Mouse (Mus musculus) gastrocnemius, adult 18-20 months (tissue): ENCODE data around the gene Efna2. TPM values are rescaled to one million over a fixed set of nuclear protein-coding genes. Genes with fewer than 3 reads are reported as not detected.
A peak's percentile ranks its signal among the peaks of the same experiment; 100 is the strongest.

Source experiments
- DNase-seq: peaks from one replicate; pipeline ENCODE4 v3.0.0; 2021; ENCODE audit warnings: low spot score
- total RNA-seq, 2 experiments: library from RNA; stranded (reverse); gene quantifications; 2 replicates each; pipeline ENCODE4 v1.2.3; 2021

The Efna2 gene
- total RNA-seq, 2 experiments from 2014 or later, result 0.24 to 0.48 TPM

- DNase-seq, result peak; percentile 99
Observed at GRCm38 (mm10) chr10:80167460-80168037, 11.7 kb upstream of the Efna2 start.

- peak; percentile 94 for DNase-seq
Observed at GRCm38 (mm10) chr10:80168038-80168661, 11.1 kb upstream of the Efna2 start.

- DNase-seq, result no peak
Observed at GRCm38 (mm10) chr10:80169070-80169469, 10.2 kb upstream of the Efna2 start.

DNA sequence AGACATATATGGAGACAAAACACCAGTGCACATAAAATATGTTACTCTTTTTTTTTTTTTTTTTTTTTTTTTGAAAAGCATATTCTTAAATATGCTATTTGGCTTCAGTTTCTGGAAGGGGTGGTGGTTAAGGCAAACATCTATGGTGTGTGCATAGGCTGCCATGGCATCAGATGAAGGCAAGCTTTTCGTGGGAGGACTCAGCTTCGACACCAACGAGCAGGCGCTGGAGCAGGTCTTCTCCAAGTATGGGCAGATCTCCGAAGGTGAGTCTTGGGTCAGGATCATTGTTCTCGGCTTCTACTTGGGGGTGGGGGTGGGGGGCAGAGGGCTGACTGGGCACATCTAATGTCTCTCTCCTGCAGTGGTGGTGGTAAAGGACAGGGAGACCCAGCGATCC, 9.6 kb upstream of the Efna2 start:
- DNase-seq, result no peak

DNA sequence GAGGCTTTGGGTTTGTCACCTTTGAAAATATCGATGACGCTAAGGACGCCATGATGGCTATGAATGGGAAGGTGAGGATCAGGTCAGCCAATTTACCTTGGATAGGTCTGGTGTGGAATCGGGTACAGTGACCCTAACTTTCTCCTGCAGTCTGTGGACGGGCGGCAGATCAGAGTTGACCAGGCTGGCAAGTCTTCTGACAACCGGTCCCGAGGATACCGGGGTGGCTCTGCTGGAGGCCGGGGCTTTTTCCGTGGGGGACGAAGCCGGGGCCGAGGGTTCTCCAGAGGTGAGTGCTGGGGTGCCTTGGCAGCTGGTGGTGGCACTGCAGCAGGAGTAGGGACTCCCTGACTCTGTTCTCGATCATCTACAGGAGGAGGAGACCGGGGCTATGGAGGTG, 9.2 kb upstream of the Efna2 start:
- no peak for DNase-seq

DNA sequence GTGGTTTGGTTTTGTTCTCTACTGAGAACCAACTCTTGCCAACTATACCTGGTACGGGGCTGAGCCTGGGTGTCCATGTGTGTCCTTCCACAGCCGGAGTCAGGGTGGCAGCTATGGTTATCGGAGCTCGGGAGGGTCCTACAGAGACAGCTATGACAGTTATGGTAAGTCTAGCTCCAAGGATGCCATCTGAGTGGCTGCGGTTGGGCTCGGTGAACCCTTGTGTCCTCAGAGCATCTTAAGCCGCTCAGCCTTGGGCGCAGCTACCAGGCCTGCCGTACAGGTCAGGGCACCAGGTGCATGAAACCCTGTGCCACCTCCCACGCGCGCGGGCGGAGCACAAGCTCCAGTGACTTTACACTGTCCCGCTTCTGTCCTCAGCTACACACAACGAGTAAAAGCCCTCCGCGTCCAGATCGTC, 8.7 kb upstream of the Efna2 start:
- no peak for DNase-seq

DNA sequence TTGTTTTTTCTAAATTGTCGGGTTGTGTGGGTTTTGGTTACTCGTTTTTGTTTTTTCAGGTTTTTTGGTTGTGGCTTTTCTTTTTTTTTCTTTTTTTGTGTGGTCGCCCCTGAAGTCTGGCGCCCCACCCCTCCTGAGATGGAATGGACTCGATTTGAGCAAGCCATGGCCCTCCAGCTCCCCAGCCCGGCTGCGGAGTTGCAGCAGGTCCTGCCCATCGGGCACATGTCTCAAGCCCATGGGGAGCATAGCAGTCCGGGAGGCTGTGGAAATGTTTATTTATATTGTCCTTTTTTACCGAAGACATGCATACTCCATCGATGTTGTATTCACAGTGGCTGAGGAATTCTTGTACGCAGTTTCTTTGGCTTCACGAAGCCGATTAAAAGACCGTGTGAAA, 8.0 kb upstream of the Efna2 start:
- no peak for DNase-seq

DNA sequence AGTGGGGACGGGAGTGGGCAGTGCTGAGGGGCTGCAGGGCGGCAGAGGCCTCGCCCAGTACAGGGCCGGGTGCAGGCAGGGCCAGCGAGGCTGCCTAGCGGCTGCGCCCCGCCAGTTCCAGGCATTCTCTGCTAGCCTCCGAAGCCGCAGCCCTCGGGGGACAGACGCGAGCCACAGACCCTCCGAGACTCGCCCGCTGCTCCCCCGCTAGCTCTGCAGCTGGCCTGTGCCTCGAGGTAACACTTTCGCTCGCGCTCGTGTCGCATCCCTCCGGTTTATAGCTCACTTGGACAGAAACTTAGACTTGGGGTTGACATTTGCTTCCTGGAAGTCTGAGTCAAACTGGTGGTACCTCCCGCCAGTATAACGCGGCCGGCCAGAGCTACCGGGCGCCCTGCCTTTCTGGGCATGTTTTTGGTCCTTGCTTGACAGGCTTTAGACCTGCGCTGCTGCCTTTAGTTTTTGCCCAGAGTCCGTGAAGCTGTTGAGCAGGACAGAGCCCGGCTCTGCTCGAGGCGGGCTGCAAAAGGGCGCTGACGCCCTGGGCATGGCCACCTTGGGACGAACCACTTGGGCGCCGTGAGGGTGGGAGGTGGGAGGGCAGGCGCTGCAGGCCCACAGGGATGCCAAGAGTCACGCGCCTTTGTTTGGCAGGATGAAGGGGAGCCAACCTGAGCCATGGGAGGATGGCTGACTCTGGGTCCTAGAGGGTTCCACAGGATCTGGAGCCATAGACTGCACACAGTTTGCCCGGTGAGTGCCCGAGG, 7.3 kb upstream of the Efna2 start:
- DNase-seq, result peak; percentile 9

DNA sequence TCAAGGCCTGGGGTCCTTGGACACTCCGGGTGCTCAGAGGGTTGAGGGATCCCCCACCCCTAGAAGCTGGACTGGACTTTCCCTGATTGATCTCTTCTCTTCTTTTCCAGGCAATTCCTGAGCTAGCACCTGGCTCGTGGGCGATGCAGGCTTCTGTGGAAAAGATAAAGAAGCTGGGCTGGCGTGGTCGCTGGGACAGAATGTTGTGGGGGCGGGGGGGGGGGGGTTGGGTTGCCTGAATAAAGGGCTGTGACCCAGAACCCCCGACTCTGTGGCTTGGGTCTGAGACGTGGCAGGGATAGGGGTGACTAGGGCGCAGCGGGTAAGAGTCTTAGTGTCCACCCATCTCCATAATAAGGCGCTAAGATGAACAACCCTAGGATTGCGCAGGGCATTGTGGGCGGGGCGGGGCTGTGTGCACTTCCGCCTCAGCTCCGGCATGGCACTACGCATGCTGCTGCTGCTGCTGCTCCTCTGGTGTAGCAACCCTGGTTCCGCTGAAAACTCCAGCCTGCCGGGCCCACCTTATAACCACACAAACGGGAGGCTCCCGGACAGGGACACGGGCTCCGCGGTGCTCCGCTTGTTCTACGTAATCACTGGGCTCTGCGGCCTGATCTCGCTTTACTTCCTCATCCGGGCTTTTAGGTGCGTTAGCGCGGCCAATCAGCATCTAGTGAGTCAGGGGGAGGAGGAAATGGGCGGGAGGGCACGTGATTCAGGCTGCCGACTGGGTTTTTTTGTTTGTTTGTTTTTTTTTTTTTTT, 6.6 kb upstream of the Efna2 start, which contains the start of gene 1600002K03Rik:
Gene 1600002K03Rik, plus strand, starts transcription at position 418 of the 766 bp plus-strand sequence.
- peak; percentile 90 for DNase-seq

DNA sequence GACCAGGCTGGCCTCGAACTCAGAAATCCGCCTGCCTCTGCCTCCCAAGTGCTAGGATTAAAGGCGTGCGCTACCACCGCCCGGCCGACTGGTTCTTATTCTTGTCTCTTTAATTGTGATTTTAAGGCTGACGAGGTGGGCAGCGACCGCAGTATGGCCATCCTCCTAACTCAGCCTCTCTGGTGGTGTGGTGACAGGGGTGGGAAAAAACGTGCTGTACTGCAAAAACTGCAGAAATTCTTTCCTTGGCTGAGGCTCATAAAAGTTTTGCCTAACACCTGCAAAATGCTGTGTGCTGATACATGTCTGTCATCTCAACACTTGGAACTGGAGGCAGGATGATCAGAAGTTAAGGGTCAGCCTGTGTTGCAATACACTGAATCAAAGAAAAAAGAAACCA, 5.9 kb upstream of the Efna2 start:
- peak; percentile 15 for DNase-seq

DNA sequence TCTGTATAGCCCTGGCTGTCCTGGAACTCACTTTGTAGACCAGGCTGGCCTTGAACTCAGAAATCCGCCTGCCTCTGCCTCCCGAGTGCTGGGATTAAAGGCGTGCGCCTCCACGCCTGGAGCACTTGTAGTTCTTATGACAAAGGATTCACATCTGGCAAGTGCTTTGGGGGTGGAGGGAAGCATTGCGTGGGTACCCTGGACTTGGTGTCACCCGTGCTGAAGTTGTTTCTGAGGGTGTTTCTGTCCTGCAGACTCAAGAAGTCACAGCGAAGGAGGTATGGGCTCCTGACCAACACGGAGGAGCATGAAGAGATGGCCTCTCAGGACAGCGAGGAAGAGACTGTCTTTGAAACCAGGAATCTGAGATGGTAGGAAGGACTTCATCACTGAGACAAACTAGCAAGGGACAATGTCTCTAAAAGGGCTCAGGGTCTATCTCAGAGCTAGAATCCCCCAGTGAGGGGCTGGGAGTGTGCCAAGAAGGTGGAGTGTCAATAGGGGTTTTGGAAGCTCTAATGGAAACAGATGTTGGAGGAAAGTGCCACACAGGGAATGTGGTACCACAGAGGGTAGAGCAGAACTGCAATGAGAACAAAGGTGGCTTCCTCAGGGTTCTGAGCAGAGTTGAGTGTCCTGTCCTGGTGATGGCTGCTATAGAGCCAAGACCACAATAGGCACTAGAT, 5.2 kb upstream of the Efna2 start:
- DNase-seq, result peak; percentile 9

- peak; percentile 30 for DNase-seq
Observed at GRCm38 (mm10) chr10:80174705-80175104, 4.6 kb upstream of the Efna2 start.

GRCm38 (mm10) chr10:80175536-80176269, 3.6 kb upstream of the Efna2 start:
- DNase-seq, result peak; percentile 32

DNA sequence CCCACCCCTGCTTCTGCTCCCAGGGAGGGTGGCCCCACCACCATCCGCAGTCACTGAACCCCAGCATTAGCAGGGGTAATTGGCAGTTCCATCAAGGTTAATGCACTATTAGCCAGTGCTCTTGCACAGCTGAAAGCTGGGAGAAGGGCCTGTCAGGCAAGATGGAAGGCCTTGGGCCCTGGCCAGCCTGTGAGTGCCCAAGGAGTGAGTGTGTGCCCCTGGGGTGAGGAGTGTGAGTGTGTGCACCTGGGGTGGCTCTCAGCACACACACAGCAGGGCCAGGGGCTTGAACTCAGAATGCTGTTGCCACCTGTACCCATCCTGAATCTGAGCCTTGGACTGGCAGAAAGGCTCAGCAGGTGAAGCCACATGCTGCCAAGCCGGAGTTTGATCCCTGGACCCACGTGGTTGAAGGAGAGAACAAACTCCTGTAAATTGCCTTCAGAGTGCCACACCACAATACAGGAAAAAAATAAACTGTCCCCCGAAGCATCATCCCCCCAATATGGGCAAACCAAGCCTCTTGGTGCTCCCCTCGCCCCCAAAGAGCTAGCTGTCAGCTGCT, 2.9 kb upstream of the Efna2 start:
- DNase-seq, result no peak

GRCm38 (mm10) chr10:80177441-80178279, 1.6 kb upstream of the Efna2 start:
- no peak for DNase-seq

- DNase-seq, result no peak
Observed at GRCm38 (mm10) chr10:80180288-80180687, 1.0 kb downstream of the Efna2 start.

GRCm38 (mm10) chr10:80180823-80181222, 1.5 kb downstream of the Efna2 start:
- no peak for DNase-seq

DNA sequence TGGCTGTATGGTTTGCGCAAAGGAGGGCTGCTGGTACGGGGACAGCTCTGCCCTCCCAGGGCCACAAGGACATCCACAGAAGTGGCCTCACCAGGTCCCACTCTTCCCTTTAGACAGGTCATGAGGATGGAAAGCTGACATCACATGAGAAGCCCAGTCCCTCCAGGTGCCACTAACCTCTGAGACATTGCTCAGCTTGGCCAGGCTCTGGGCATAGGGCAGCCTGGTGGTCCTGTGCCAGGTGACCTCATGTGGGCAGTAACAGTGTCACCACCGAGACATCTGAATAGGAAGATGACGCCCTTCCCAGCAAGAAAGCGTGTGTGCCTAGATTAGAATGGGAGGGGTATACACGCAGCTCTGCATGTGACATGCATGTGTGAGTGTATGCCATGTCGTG, 3.3 kb downstream of the Efna2 start:
- no peak for DNase-seq

DNA sequence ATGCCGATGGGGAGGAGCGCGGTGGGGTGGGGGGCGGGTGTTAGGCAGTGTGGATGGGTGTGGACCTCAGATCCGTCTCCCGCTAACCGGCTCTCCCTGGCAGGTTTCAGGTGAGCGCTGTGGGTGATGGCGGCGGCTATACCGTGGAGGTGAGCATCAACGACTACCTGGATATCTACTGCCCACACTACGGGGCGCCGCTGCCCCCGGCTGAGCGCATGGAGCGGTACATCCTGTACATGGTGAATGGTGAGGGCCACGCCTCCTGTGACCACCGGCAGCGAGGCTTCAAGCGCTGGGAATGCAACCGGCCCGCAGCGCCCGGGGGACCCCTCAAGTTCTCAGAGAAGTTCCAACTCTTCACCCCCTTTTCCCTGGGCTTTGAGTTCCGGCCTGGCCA, 7.4 kb downstream of the Efna2 start:
- no peak for DNase-seq
